Mouse (Mus musculus) bone marrow, adult 2 months (tissue): ENCODE measurements around the gene Gm45713.

Source experiments
- CTCF ChIP-seq: fragments of 200-500 bp; IDR thresholded peaks from 2 replicates; pipeline ENCODE4 v1.5.1; 2011; ENCODE audit warnings: low read length, control low read depth; ENCODE audit not compliant: control insufficient read depth, insufficient read depth
- POLR2A ChIP-seq: fragments of 200-500 bp; IDR thresholded peaks from 2 replicates; pipeline ENCODE4 v1.6.1; 2011; ENCODE audit warnings: low read depth, mild to moderate bottlenecking, control low read depth, low read length, borderline replicate concordance; ENCODE audit not compliant: control insufficient read depth

DNA sequence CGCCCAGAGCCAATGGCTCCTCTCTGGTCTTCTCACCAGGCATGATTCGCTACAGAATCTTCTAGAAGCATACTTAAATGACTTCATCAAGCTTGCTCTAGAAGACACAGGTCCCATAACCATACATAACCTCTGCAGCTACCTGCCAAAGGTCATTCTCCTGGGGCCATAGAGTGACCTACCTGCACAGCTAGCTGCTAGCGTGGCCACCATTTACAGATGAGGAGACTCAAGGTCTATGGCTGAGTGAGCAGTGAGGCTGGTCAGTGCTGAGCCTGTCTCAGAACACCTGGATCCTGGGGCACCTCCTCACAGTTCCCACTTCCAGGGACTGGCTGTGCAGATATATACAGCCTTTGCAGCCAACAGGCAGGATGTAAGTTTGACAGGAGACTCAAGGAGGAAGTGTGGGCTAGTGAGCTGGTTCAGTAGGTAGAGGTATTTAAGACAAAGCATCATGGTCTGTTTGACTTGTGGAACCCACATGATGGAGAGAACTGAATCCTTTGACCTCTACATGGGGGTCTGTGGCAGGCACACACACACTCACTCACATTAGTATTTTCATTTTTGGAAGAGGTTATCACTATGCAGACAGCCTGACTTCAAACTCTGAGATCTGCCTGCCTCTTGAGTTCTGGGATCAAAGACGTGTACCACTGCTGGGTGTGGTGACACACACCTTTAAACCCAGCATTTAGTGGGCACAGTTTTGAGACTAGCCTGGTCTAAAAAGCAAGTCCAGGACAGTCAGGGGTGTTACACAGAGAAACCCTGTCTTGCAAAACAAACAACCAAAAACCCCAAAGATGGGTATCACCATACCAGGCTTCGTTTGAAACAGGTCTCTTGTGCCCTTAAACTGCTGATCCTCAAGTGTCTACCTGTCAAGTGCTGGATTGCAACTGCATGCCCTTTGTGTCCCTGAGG lies 16.0 kb downstream of the Gm45713 start:
- TF ChIP-seq CTCF, result no peak
- no peak for TF ChIP-seq POLR2A
